Mouse (Mus musculus): ENCODE results near the gene Arhgap10.

Gene Arhgap10

DNA sequence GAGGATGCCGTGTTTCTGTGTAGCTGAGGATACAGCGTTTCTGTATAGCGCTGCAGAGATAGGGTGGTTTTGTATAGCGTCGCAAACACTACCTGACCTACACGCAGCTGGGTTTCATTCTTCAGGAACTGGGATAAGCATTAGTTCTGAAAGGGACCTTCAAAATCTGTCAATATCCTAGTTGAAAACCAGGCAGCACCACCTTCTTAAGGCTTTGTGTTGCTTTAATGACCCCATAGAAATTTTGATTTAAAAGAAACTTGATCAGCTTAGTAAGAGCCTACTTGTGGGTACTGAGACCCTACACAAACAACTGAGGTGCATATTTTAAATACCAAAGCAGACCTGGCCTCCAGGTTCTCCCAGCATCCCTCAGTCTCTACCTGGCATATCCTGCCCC is 245.6 kb downstream of the Arhgap10 start:
- no peak for DNase-seq

DNA sequence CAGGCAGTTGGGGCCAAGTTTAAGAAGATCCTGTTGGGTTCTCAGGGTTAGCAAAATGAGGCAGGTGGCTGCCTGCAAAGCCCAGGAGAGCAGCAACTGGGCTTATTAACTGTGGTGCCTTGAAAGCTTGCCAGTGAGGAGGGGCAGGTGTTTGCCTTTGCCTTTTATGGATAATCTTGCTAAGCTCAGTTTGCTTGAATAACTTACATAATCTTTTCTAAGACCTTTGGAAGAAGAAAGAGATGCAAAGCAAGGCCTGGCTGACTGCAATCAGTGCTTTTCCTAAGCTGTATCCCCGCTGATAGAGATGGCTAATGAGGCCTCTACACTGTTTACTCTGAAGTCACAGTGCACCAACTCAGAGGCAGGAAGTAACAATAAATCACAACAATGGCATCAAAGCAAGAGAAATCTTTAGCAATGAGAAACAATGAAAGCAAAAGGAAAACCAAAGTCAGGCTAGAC is 249.8 kb downstream of the Arhgap10 start:
- peak; percentile 68 to 88 for DNase-seq

DNA sequence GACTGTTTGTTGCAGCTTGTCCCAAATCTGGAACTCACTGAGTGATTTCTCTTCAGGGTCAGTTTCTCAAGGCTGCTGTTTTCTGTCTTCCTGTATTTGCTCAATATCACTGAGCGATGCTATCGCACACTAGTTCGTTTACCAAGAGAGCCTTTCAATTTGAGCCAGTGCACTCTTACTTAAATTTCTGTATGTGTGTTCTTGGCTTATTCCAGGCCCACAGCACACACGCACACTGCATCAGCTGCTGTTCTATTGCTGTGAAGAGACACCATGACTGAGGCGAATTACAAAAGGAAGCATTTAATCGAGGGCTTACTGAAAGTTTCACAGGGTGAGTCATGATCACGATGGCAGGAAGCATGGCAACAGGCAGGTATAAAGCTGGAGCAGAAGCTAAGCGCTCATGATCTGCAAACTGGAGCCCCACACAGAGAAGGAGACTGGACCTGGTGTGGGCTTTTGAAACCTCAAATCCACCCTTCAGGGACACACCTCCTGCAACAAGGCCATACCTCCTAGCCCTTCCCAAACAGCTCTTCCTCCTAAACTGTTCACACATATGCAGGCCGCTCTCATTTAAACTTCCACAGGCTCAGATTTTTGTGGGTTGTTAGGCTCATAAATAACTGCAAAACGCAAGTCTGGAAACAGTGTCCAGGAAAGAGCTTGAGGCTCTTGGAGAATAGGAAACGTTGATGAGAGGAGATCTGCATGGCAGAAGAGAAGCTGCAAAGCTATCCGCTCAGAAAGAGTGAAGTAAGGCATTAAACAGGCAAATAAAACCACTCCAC is 255.3 kb downstream of the Arhgap10 start:
- DNase-seq = peak in 1 of 2 experiments; percentile 10

DNA sequence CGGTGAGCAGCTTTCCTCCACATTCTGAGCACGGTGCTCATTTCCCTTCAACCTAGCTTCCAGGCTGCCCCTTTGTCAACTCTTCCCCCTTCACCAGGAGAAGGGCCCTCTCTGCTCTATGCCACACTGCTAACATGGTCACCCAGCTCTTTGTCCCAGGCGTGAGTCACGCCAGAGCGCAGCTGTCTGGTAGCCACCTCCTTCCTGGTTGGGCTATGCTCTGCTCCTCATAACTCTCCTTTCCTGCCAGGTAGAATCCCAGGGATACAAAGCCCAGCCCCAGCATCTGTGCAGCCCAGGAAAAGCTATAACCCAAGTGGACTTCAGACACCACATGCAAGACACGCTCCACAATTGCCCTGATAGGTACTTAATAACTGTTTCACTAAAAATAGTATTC is 256.5 kb downstream of the Arhgap10 start:
- DNase-seq = peak in 1 of 2 experiments; percentile 43

DNA sequence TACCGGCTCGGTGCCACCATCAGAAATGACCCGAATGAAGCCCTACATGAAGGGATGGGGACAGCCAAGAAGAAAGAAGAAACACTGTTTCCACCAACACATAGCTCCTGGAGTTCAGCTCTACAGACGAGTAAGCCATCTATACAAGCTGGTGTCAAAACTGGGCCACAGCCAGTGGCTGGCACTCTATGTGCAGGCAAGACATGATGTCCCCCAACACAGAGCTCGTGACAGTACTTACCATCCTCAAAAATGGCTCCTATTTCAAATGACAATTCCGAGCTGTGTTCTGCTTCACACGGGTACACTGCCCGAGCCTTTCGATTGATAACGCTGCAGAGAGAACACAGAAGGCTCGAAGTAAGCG is 260.7 kb downstream of the Arhgap10 start:
- peak in 1 of 2 experiments; percentile 15 for DNase-seq

DNA sequence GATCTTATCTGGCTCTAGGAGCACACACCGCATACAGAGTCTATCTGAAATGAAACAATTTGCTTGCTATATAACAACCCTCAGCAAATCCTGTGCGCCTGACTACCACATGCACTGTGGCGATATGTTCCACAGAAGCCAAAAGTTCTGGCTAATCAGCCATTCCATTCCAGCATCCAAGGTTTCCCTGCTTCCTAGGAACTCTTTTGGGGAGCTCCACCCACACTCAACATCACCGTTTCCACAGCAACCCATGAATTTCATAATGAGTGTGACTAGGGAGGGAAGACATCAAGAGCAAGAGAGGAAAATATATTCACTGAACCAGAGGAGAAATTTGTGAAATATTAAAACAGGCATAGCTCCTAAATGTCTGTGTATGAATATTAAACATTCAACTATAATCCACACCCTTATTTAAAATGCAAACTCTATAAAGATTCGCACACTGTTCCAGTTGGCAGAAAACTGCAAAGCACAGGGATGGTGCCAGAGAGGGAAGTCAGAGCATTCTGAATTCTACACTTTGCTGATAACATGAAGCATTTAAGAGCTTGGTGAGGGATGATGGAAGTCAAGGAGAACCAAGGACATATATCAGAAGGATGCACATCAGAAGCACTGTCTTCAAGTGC is 261.2 kb downstream of the Arhgap10 start:
- DNase-seq = no peak

DNA sequence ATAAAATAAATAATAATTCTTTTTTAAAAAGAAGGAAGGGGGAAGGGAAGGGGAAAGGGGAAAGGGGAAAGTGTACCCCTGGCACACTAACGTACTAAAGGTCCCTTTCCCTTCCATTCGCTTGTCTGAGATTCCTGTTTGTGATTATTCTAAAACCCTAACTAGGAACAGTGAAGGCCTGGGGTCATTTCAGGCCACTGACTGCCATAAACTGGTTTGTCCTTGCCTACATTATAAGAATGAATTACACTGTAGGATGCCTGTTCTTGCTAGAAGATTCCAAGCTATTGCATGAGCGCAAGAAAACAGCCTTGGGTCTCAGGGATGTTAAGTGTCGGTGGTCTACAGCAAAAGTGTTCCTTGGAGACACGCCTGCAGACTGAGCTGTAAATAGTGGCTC is 263.3 kb downstream of the Arhgap10 start:
- DNase-seq = peak; percentile 38 to 60

DNA sequence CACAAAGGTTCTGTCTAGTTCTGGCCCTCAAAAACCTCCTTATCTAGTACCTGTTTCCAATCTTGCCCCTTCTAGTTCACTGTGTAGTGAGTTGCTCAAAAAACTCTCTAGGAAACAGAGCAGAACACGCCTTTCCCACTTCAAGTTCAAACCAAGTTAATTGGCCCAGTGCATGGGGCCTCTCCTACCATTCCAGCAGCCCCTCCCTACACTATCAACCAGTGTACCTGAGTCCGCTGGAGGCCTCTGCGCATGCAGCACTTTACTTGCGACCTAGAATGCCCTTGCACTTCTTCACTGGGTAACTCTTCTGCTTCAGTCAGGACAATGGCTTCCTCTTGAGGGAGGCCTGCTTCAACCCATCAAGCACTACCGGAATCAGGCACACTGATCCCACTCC is 266.6 kb downstream of the Arhgap10 start:
- no peak for DNase-seq

DNA sequence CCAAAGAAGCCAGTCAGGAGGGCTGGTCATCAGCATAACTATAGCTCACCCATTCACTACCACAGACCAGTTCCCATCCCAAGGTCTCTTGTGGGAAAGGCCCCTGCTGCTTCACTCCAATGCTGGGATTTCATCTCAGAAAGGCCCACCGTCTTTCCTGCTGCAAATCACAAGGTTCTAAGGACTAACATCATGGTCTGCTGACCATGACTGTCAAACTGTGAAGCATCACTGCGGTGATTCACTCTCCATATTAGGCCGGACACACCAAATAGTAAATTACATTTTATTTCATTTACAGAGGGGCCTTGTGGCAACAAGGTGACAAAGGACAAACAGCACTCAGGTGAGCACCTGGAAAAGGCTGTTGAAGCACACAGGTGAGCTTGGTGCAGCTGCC is 267.7 kb downstream of the Arhgap10 start:
- DNase-seq = no peak

DNA sequence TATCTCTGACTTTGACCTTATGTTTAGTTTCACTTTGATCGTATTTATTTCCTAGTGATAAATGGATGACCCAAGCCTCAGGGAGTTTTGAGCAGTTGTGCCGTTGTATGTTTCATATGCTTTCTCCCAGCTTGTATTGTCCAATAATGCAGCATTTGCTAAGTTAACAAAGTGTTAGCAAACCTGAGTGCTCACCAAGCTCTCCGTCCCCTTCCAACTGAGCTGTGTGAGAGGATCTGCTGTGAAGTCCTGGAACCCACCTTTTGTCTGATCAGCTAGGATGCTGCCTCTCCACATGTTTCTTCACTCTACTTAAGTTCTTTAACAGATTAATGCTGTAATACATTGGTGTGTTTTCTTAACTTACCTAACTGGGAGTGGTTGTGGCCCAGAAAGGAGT is 276.4 kb downstream of the Arhgap10 start:
- DNase-seq = no peak

DNA sequence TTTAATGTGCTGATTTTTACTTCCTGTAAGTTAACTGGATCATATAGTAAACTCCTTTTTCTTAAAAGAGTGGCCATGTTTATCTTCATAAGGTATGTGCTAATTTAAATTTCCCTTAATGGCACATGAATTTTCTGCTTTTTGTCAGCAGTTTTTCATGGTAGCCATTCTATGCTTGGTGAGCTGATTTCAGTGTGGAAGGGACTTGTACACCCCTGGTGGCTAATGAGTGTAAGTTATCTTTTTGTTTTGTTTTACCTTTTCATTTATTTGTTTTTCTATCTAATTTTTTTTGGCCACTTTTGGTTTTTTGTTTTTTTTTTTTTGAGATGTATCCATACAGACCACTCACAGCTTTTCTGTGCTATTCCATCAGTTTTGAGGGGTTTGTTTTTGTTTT is 278.3 kb downstream of the Arhgap10 start:
- no peak for DNase-seq

DNA sequence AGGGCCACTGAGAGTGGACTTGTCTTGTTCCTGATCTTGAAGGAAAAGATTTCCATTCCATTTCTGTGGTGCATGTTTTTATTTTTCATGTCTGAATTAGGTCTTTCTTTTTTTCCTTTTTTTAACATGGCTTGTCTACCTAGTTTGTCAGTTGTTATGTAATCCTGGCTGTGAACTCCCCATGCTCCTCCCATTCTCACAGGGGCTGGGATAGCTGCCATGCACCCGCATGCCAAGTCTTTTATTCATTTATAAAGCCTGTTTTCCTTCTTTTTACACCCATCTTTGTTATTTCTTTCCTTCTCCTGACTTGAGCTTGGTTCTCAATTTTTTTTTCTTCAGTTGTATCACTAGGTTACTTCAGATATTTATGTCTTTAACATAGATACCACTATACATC is 281.1 kb downstream of the Arhgap10 start:
- peak; percentile 35 to 70 for DNase-seq

DNA sequence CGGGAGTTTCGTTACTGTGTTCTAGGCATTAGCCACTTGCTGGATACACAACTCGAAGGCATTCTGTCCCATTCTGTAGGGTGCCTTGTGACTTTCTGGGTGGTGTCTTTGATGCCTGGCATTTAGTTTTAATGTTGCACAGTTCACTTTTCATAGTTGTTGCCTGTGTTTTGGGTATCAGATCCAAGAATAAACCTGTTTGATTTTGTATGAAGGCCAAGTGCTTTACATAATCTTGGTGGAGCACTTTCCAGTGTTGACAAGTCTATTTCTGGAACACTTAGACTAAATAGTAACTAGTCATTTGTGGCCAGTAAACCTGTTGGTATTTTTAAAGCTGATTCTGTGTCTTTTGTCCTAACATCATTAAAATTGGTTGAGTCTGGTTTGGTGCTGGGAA is 285.3 kb downstream of the Arhgap10 start:
- DNase-seq = no peak

DNA sequence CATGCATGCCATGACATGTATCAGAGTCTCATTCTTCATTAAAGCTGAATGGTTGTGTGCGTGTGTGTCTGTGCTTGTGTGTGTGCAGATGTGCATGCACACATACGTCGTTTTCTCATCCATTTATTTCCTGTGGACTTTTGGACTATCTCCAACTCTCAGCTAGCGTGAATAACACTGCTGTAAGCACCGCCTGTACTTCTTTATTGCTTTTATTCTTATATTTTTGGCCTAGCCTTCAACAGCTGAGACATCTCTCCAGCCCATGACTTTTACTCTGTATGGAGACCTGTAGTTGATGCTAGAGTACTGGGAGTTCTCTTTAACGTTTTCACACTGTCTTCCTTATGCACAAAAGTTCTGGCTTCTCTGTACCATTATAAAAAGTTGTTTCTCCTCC is 285.9 kb downstream of the Arhgap10 start:
- DNase-seq = no peak

DNA sequence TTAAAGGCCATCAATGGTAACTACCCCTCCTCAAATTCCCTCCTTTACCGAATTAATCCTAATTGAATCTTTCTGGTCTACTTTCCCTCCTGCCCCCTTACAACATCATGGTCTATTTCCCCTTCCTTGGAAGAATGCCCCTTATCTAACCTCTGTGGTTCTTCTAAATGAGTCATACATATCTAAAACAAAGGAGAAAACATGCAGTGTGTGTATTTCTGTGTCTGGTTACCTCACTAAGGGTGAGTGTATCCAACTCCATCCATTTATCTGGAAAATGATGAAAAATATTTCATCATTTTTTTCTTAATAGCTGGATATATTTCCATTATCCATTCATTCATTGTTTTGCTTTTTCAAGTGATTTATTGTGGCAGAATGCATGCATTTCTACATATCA is 286.5 kb downstream of the Arhgap10 start:
- no peak for DNase-seq

DNA sequence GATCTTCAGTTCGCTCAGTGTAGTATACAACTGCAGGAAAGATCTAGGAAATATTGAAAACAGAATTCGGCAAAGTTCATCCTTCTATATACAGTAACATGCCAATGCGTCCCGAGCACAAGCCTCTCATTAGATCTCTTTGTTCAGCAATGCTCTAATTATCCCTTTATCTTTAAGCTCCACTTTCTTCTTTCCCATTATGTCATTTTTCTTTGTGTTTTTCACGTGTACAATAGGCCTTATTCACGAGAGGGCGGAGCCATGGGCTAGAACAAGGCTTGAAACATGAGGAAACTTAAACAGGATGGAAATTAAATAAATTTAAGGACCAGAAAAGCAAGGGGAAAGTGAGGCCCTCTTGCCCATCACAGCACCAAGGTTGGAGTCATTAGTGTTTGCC is 289.1 kb downstream of the Arhgap10 start:
- no peak for DNase-seq

DNA sequence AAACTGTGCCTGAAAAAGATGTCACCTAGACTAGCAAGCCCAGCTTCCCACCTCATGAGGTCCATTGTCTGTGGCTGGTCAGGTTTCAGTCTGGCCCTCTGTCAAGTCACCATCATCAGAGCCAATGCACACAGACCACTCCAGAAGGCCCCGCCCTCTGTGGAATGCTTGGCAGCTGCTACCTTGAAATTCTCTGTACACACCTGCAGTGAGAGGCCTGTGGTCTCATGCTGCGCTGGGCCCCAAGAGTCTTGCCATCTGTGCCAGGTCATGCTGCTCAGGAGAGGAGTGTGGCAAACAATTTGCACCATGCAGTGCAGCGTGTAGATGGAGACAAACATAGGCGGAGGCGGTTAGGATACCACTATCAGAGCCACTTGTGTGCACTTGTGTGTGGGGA is 290.0 kb downstream of the Arhgap10 start:
- no peak for DNase-seq

DNA sequence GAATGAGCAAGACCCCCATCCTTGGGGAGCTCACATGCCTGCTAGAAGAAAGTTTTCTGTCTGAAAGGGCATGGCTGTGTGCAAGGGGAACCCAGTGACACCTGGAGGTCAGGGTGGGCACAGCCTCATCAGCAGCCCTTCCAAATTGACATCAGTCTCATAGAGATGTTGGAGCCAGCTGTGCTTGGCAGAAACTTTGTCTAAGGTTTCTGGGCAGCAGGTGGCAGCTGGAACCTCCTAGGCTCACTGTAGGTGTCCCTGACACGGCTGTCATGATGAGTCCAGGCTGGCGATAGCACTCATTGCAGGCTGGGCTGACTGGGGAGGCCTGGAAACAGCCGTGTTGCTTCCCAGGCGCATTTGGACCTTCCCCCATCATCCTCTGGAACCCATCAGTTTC is 294.6 kb downstream of the Arhgap10 start:
- DNase-seq = no peak

DNA sequence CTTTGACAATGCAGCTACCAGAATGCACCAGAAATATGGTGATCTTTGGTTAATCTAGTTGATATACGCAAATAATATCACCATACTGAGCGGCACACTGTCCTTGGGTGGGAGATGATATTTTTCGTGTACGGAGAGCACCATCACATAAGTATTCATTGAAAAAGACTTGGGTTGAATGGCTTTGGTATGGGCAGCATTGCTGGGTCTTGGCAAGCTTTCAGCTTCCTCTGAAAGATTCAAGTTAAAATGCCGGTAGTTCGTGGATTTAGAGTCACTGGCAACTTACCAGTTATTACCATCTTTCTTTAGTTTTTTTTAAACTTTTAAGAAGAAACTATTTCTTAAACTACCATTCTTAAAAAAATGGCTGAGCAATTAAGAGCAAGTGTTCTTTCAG is 302.6 kb downstream of the Arhgap10 start:
- DNase-seq = no peak

DNA sequence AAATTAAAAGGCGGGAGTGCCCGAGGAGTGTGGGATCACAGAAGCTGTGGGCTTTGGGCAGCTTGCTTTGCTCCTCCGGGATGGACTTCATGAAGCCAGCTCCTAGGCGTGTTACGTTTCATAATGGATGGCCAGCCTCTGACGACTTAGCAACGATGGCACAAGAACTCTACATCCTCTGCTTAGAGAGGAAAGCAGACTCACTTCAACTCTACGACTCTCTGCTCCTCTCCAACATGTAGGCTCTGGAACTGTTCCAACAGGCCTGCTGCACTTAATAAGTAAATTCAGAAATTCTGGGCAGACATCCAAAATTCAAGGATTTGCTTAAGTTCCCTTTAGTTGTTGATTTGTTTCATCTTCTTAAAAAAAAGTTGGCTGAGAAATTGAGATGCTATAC is 303.1 kb downstream of the Arhgap10 start:
- peak in 1 of 2 experiments; percentile 32 for DNase-seq

DNA sequence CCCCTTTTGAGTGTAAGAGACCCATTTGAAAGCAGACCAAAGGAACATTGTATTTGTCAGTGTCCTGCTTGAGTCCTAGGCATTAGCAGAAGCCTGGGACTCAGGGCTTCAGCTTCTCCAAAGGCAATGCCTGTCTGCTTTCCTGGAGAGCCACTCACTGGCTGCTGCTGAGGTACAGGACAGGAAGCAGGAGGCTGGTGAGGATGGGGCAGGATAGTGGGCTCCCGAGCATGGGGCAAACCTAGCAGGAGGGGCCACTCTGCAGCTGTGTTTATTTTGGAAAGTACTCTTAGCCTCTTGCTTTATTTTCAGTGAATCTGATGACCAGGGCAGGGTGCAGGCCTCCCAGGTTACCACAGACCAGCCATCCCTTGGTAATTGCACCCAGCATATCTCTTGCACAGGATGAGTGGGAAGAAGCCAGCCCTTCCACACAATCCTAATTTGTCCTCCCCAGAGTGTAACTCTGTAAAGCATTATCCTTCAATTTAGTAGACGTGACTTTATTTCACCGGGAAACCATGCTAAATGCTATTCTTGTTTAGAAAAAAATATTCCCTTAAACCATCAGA is 303.8 kb downstream of the Arhgap10 start:
- no peak for DNase-seq

DNA sequence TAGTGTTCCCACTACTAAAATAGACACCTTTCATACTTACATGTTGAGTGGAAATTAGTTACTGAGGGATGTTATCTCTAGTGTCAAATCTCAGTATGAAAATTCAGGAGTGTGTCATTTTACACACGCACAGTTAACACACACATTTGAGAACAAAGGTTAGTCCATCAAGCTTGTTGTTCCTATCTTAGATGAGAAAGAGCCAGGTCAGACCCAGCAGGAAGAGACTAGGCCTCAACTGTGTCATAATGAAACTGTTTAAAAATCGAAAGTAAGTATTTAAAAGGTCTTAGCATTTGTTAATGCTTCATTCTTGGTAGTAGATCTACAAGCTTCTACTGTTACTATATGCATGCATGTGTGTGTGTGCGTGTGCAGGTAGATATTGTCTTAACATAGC is 308.5 kb downstream of the Arhgap10 start:
- no peak for DNase-seq
